Mouse (Mus musculus): Measurements from ENCODE around the gene Gm11444. TPM values are rescaled to one million over a fixed set of nuclear protein-coding genes. Genes with fewer than 3 reads are reported as not detected.
A peak's percentile ranks its signal among the peaks of the same experiment; 100 is the strongest.

Gene Gm11444
- polyA plus RNA-seq (2011; ENCODE audit: insufficient read depth, insufficient read length, low read depth, missing spikeins), result not detected in 2 replicates

- Histone ChIP-seq H3K9me3 (replicated peaks; ENCODE audit: control insufficient read depth, insufficient read depth, low read length, poor library complexity, severe bottlenecking) (no peaks in the 10 kb centered on the region), H3K4me1 (ENCODE audit: control insufficient read depth, insufficient read depth, low read length) (no peaks in the 10 kb centered on the region), H3K27ac (ENCODE audit: insufficient read depth, low read length) (no peak within 1 kb of the TSS), H3K36me3 (ENCODE audit: control insufficient read depth, insufficient read depth, low read length, poor library complexity, severe bottlenecking) (no peaks in the 10 kb centered on the region), H3K27me3 (ENCODE audit: control insufficient read depth, insufficient read depth, low read length, poor library complexity, severe bottlenecking) (no peaks in the 10 kb centered on the region), H3K4me3 (ENCODE audit: low read depth, low read length) (no peak within 1 kb of the TSS), H3K9ac (ENCODE audit: low read depth, poor library complexity, severe bottlenecking) (no peak within 1 kb of the TSS)
- TF ChIP-seq CTCF (IDR thresholded peaks at IDR 0.05; ENCODE audit: low read depth, low read length) (no peak), EP300 (IDR thresholded peaks at IDR 0.05; ENCODE audit: insufficient read depth, low read depth, low read length) (no peak), POLR2A (IDR thresholded peaks at IDR 0.05; ENCODE audit: insufficient read depth, low read length) (no peak)
Observed at GRCm38 (mm10) chr11:85850233-85850632, at the start of gene Gm11444. Gene Gm11444 (minus strand): TSS chr11:85850333.

GRCm38 (mm10) chr11:85896335-85896985 is 46.3 kb upstream of the Gm11444 start:
- Histone ChIP-seq H3K27me3 (ENCODE audit: control insufficient read depth, insufficient read depth, low read length, poor library complexity, severe bottlenecking) (peaks cover 5% of the 10 kb centered on the region), H3K27ac (ENCODE audit: insufficient read depth, low read length) (no peak overlapping the region), H3K36me3 (ENCODE audit: control insufficient read depth, insufficient read depth, low read length, poor library complexity, severe bottlenecking) (no peaks in the 10 kb centered on the region), H3K4me1 (ENCODE audit: control insufficient read depth, insufficient read depth, low read length) (peaks cover 3% of the 10 kb centered on the region), H3K9ac (ENCODE audit: low read depth, poor library complexity, severe bottlenecking) (no peak overlapping the region), H3K9me3 (replicated peaks; ENCODE audit: control insufficient read depth, insufficient read depth, low read length, poor library complexity, severe bottlenecking) (no peaks in the 10 kb centered on the region), H3K4me3 (ENCODE audit: low read depth, low read length) (no peak overlapping the region)
- TF ChIP-seq CTCF (IDR thresholded peaks at IDR 0.05; ENCODE audit: low read depth, low read length) (no peak), POLR2A (IDR thresholded peaks at IDR 0.05; ENCODE audit: insufficient read depth, low read length) (no peak), EP300 (IDR thresholded peaks at IDR 0.05; ENCODE audit: insufficient read depth, low read depth, low read length) (no peak)

GRCm38 (mm10) chr11:85894731-85895545 is 44.8 kb upstream of the Gm11444 start:
- TF ChIP-seq EP300 (IDR thresholded peaks at IDR 0.05; ENCODE audit: insufficient read depth, low read depth, low read length) (no peak), POLR2A (IDR thresholded peaks at IDR 0.05; ENCODE audit: insufficient read depth, low read length) (no peak), CTCF (IDR thresholded peaks at IDR 0.05; ENCODE audit: low read depth, low read length) (no peak)
- Histone ChIP-seq H3K9me3 (replicated peaks; ENCODE audit: control insufficient read depth, insufficient read depth, low read length, poor library complexity, severe bottlenecking) (no peaks in the 10 kb centered on the region), H3K4me3 (ENCODE audit: low read depth, low read length) (peak overlapping the region; percentile 32), H3K27me3 (ENCODE audit: control insufficient read depth, insufficient read depth, low read length, poor library complexity, severe bottlenecking) (peaks cover 9% of the 10 kb centered on the region), H3K27ac (ENCODE audit: insufficient read depth, low read length) (no peak overlapping the region), H3K9ac (ENCODE audit: low read depth, poor library complexity, severe bottlenecking) (peak overlapping the region; percentile 18; the same call in 1 of the 2 replicates), H3K4me1 (ENCODE audit: control insufficient read depth, insufficient read depth, low read length) (peaks cover 4% of the 10 kb centered on the region), H3K36me3 (ENCODE audit: control insufficient read depth, insufficient read depth, low read length, poor library complexity, severe bottlenecking) (no peaks in the 10 kb centered on the region)

GRCm38 (mm10) chr11:85894136-85894530 is 44.0 kb upstream of the Gm11444 start:
- Histone ChIP-seq H3K27me3 (ENCODE audit: control insufficient read depth, insufficient read depth, low read length, poor library complexity, severe bottlenecking) (peaks cover 15% of the 10 kb centered on the region), H3K36me3 (ENCODE audit: control insufficient read depth, insufficient read depth, low read length, poor library complexity, severe bottlenecking) (no peaks in the 10 kb centered on the region), H3K9me3 (replicated peaks; ENCODE audit: control insufficient read depth, insufficient read depth, low read length, poor library complexity, severe bottlenecking) (no peaks in the 10 kb centered on the region), H3K9ac (ENCODE audit: low read depth, poor library complexity, severe bottlenecking) (no peak overlapping the region), H3K4me1 (ENCODE audit: control insufficient read depth, insufficient read depth, low read length) (peaks cover 2% of the 10 kb centered on the region), H3K27ac (ENCODE audit: insufficient read depth, low read length) (no peak overlapping the region), H3K4me3 (ENCODE audit: low read depth, low read length) (no peak overlapping the region)
- no peak for TF ChIP-seq POLR2A (IDR thresholded peaks at IDR 0.05; ENCODE audit: insufficient read depth, low read length)
- TF ChIP-seq EP300 (IDR thresholded peaks at IDR 0.05; ENCODE audit: insufficient read depth, low read depth, low read length), result no peak
- no peak for TF ChIP-seq CTCF (IDR thresholded peaks at IDR 0.05; ENCODE audit: low read depth, low read length)

- no peak for TF ChIP-seq EP300 (IDR thresholded peaks at IDR 0.05; ENCODE audit: insufficient read depth, low read depth, low read length)
- no peak for TF ChIP-seq POLR2A (IDR thresholded peaks at IDR 0.05; ENCODE audit: insufficient read depth, low read length)
- TF ChIP-seq CTCF (IDR thresholded peaks at IDR 0.05; ENCODE audit: low read depth, low read length), result no peak
- Histone ChIP-seq H3K9me3 (replicated peaks; ENCODE audit: control insufficient read depth, insufficient read depth, low read length, poor library complexity, severe bottlenecking) (no peaks in the 10 kb centered on the region), H3K27ac (ENCODE audit: insufficient read depth, low read length) (no peak overlapping the region), H3K4me1 (ENCODE audit: control insufficient read depth, insufficient read depth, low read length) (peaks cover 2% of the 10 kb centered on the region), H3K27me3 (ENCODE audit: control insufficient read depth, insufficient read depth, low read length, poor library complexity, severe bottlenecking) (peaks cover 16% of the 10 kb centered on the region), H3K36me3 (ENCODE audit: control insufficient read depth, insufficient read depth, low read length, poor library complexity, severe bottlenecking) (no peaks in the 10 kb centered on the region), H3K9ac (ENCODE audit: low read depth, poor library complexity, severe bottlenecking) (no peak overlapping the region), H3K4me3 (ENCODE audit: low read depth, low read length) (no peak overlapping the region)
Observed at GRCm38 (mm10) chr11:85893400-85894135, 43.4 kb upstream of the Gm11444 start.

Data from ES-Bruce4 (cell line).